Mouse (Mus musculus): ENCODE measurements around the gene Kif5a.

GRCm38 (mm10) chr10:127291881-127292638 is 28.9 kb upstream of the Kif5a start:
- TF ChIP-seq EP300 (IDR thresholded peaks at IDR 0.05; ENCODE audit: low read depth): peak; percentile 79
- no peak for TF ChIP-seq CTCF (IDR thresholded peaks at IDR 0.05; ENCODE audit: low read depth)

Data from liver, embryonic 14.5 days (tissue).